Mouse (Mus musculus): ENCODE results near the gene Dmbt1. TPM values are rescaled to one million over a fixed set of nuclear protein-coding genes. Genes with fewer than 3 reads are reported as not detected.

The Dmbt1 gene
- 0.04 TPM in 1 of 2 replicates, not detected in the other for polyA plus RNA-seq (2016; fragmentation: Nextera tagmentation; extraction: Ambion mirVana)

DNA sequence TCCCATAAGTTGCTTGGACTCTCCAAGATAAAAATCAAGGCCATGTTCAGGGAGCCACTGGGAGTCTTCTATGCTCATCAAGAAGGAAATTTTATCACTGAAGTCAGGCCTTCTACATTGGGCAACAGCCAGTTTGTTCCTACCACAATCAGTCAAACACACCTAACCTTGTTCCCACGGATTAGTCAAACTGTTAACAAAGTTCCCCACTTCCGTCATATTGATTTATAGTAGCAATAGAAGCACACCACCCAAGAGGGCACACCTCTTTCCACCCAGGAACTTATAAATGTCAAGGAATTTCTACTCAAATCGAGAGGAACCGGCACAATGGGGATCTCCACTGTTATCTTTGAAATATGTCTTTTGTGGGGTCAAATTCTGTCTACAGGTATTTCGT, at the start of gene Dmbt1:
Dmbt1 (plus strand) TSS at position 299 of the 400 bp plus-strand sequence.
- Histone ChIP-seq H3K27me3 (ENCODE audit: insufficient read depth, poor library complexity, severe bottlenecking) (peaks cover 7% of the 10 kb centered on the region; the same call in 1 of the 2 replicates), H3K4me1 (0 out of 2 replicates have a peak, but pooled peaks cover 4% of the 10 kb centered on the region)
- WGBS = 81% methylated on average over 5 of the region's 5 CpGs

DNA sequence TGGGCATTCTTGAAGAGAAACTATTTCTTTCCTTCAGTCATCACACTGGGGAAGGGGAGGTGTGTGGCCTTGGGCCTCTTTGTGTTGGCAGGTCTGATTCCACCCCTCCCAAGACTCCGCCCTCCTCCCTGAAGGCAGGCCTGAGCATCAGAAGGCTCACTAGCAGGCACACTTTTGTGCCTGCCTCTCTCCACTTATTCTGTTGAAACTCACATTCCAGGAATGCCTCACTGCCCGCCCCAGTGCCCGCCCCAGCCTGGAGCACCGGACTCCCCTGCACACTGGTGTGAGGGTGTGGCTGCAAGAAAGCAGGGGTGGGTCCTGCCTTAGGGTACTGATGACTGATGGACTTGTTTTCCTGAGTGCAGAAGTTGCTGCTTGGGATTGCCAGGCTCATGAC, 49.5 kb upstream of the Dmbt1 start:
- Histone ChIP-seq H3K36me3 (no peaks in the 10 kb centered on the region), H3K9me3 (no peaks in the 10 kb centered on the region), H3K4me3 (no peak overlapping the region), H3K27me3 (ENCODE audit: insufficient read depth, poor library complexity, severe bottlenecking) (peaks cover 7% of the 10 kb centered on the region; the same call in 1 of the 2 replicates), H3K4me1 (peaks cover 47% of the 10 kb centered on the region), H3K27ac (peak overlapping the region; percentile 57)
- peak; percentile 87 for DNase-seq (ENCODE audit: low spot score)
- 22% methylated on average over 4 of the region's 4 CpGs for WGBS

More for the DNA sequence above, at the start of gene Dmbt1:
- Histone ChIP-seq H3K9me3 (no peaks in the 10 kb centered on the region), H3K27ac (no peak within 1 kb of the TSS), H3K4me3 (no peak within 1 kb of the TSS), H3K36me3 (no peaks in the 10 kb centered on the region)
- DNase-seq (ENCODE audit: low spot score) = no peak

DNA sequence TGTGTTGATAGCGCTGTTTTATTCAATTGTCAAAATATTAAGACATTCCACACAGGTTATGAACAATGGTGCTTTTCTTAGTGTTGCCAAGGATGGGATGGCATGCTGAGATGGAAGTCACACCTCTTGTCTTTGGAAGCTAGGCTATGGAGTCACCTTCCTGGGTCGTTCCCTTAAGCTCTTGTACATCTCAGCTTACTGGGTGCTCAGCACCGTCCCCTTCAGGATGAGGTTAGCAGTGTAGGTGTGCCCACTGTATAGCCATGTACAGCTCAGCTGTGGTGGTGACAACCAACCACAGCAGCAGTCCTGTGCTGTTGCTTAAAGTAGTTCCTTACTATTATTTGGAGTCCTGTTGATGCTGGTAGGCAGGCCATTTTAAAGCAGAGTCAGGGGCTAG, 49.0 kb upstream of the Dmbt1 start:
- H3K27ac ChIP-seq = peak overlapping the region; percentile 57

DNA sequence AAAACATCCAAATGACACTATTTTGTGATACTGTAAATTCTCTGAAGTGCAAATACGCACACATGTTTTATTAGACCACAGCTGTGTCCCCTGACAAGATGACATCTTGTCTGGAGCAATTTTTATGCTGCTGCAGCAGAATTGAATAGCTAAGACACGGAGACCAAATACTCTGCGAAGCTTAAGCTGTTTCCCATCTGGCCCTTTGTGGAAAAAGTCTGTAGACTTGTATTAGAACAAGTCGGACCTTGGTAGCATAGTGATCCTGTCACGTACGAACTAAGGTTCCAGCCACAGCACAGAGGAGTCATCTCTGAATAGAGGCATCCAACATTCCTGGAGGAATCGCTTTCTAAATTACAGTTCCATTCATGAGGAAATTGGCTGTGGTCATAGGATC, 47.6 kb upstream of the Dmbt1 start:
- WGBS = 91% methylated on average over 7 of the region's 7 CpGs
- DNase-seq (ENCODE audit: low spot score) = no peak
- Histone ChIP-seq H3K36me3 (no peaks in the 10 kb centered on the region), H3K4me1 (peaks cover 44% of the 10 kb centered on the region), H3K27ac (no peak overlapping the region), H3K4me3 (no peak overlapping the region), H3K9me3 (no peaks in the 10 kb centered on the region), H3K27me3 (ENCODE audit: insufficient read depth, poor library complexity, severe bottlenecking) (peaks cover 7% of the 10 kb centered on the region; the same call in 1 of the 2 replicates)

More for the DNA sequence above, 49.0 kb upstream of the Dmbt1 start:
- WGBS = 63% methylated on average over 3 of the region's 3 CpGs
- no peak for DNase-seq (ENCODE audit: low spot score)
- Histone ChIP-seq H3K4me1 (peaks cover 44% of the 10 kb centered on the region), H3K9me3 (no peaks in the 10 kb centered on the region), H3K36me3 (no peaks in the 10 kb centered on the region), H3K4me3 (no peak overlapping the region), H3K27me3 (ENCODE audit: insufficient read depth, poor library complexity, severe bottlenecking) (peaks cover 7% of the 10 kb centered on the region; the same call in 1 of the 2 replicates)

DNA sequence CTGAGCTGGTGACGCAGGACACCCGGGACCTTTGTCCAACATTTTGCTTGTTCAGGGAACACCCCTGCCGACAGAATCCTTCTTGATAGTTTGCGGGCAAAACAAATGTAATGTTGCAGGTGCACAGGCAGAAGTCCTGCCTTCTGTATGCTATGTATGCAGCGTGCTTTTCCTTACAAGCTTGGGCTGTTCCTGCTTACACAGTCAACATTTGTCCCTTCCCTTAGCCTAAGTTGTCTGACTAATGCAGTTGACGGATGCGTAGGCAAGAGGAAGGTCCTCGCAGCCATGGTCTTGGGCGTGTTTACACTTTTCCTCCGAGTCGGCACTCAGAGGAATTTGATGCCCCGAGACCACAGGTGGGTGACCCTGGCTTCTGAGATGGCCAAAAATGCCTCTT, 46.7 kb upstream of the Dmbt1 start:
- Histone ChIP-seq H3K4me1 (peaks cover 42% of the 10 kb centered on the region), H3K4me3 (no peak overlapping the region), H3K9me3 (no peaks in the 10 kb centered on the region), H3K36me3 (no peaks in the 10 kb centered on the region), H3K27ac (no peak overlapping the region), H3K27me3 (ENCODE audit: insufficient read depth, poor library complexity, severe bottlenecking) (peaks cover 3% of the 10 kb centered on the region; the same call in 1 of the 2 replicates)
- WGBS = 83% methylated on average over 12 of the region's 12 CpGs
- DNase-seq (ENCODE audit: low spot score) = no peak

DNA sequence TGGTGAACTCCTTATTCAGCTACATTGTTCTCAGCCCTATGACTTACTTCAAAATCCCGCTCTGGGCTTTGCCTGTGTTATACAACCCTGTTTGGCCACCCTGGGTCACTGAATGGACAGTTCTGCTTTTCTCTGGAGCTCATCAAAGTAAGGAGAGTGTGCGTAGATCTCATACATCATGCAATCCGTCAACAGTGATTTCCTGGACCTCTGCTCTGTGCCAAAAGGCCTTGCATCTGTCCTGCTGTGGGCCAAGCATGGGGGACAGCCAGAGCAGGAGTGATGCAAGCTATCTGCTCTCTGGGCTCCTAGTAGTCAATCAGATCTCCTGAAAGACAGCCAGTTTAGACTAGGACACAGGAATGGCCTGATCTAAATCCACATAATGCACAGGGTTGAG, 46.1 kb upstream of the Dmbt1 start:
- H3K36me3 ChIP-seq = no peaks in the 10 kb centered on the region
- no peak overlapping the region for H3K27ac ChIP-seq
- WGBS = 75% methylated on average over 3 of the region's 3 CpGs
- H3K9me3 ChIP-seq = no peaks in the 10 kb centered on the region
- no peak overlapping the region for H3K4me3 ChIP-seq
- H3K27me3 ChIP-seq (ENCODE audit: insufficient read depth, poor library complexity, severe bottlenecking) = no peaks in the 10 kb centered on the region
- H3K4me1 ChIP-seq = peaks cover 41% of the 10 kb centered on the region
- DNase-seq (ENCODE audit: low spot score) = no peak

DNA sequence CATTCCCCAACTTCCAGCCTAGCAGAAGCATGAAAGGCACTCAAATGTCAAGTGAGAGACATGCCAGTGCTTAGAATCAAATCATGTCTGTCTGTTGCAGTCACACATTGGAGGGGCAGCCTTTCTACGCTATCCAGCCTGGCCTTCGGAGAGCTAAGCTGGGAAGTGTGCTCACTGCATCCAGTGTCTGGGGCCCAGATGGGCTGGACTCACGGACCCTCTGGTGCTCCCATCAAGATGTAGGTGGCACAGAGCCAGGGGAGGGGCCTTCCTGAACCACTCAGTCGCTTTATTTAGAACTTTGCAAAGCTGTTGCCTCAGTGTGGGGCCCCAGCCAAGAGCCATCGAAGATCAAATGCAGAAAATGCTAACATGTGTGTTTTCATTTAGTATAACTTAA, 43.7 kb upstream of the Dmbt1 start:
- 0 out of 2 replicates have a peak overlapping the region, but pooled peaks have one; percentile 47 for H3K27ac ChIP-seq
- H3K36me3 ChIP-seq = no peaks in the 10 kb centered on the region
- 47% methylated on average over 5 of the region's 5 CpGs for WGBS
- H3K4me3 ChIP-seq = no peak overlapping the region
- DNase-seq (ENCODE audit: low spot score) = no peak
- H3K4me1 ChIP-seq = peaks cover 20% of the 10 kb centered on the region
- H3K27me3 ChIP-seq (ENCODE audit: insufficient read depth, poor library complexity, severe bottlenecking) = no peaks in the 10 kb centered on the region
- H3K9me3 ChIP-seq = no peaks in the 10 kb centered on the region

DNA sequence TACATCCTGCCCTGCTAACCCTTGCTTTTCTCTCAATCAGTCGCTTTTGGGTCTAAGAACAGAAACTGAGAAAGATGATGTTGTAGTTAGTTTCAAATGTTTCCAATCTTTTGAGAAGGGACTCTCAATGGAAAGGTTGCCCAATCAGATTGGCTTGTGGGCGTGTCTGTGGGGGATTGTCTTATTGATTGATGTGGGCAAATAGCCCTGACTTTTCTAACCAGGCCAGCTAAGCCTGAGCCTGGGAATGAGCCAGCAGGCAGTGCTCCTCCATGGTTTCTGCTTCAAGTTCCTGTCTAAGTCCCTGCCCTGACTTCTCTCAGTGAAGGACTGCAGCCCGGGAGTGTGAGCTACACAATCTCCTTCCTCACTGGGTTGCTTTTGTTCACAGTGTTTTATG, 42.5 kb upstream of the Dmbt1 start:
- WGBS = 58% methylated on average over 3 of the region's 3 CpGs
- no peak overlapping the region for H3K27ac ChIP-seq
- no peak overlapping the region for H3K4me3 ChIP-seq
- H3K4me1 ChIP-seq = peaks cover 11% of the 10 kb centered on the region
- H3K36me3 ChIP-seq = no peaks in the 10 kb centered on the region
- no peaks in the 10 kb centered on the region for H3K9me3 ChIP-seq
- no peak for DNase-seq (ENCODE audit: low spot score)
- H3K27me3 ChIP-seq (ENCODE audit: insufficient read depth, poor library complexity, severe bottlenecking) = no peaks in the 10 kb centered on the region

DNA sequence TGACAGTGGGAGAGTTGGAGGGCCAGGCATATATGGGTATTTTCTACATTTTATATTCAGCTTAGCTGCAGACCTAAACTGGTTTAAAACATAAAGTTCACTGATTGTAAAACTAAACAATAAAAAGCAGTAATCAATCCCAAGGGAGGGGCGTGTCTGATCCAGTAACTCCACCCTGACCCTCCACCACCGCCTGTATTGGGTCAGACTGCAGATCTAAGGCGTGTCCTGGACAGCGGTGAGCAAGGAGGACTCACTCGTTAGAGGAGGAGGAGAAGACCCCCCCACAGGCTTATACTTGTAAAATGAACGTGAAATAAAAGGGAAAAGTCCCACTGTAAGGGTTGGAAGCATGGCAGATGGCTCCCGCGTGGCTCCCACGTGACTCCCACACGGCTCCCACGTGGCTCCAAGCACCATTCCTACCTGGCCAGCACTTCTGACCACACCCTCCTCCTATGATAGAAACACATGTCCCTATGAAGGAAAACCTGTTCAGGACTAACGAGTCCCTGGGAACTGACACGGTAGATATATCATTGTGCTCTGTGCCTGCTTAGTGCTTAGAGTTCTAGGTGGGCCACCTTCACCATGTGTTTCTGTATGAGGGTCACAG, 40.6 kb upstream of the Dmbt1 start:
- Histone ChIP-seq H3K27me3 (ENCODE audit: insufficient read depth, poor library complexity, severe bottlenecking) (no peaks in the 10 kb centered on the region), H3K27ac (no peak overlapping the region), H3K4me3 (no peak overlapping the region), H3K4me1 (peaks cover 11% of the 10 kb centered on the region), H3K36me3 (no peaks in the 10 kb centered on the region), H3K9me3 (no peaks in the 10 kb centered on the region)
- 78% methylated on average over 13 of the region's 13 CpGs for WGBS
- no peak for DNase-seq (ENCODE audit: low spot score)

DNA sequence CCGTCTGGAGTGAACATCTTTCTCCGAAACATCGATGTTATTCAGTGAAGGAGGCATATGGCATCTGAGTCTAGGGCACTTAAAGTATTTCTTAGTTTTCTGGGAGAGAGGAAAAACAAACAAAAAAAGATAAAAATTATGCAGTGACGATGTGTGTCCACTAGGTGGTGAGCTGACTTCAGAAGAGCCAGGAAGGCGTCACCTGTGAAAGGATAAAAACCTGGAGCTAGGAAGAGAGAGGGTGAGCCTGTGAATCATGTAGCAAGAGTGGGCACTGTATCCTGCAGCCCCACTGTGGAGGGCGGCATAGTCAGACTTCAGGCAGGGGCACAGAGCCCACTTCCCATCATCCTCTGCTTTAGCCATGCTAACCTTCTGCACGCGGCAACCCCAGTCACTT, 37.9 kb upstream of the Dmbt1 start:
- Histone ChIP-seq H3K36me3 (no peaks in the 10 kb centered on the region), H3K27ac (no peak overlapping the region), H3K9me3 (no peaks in the 10 kb centered on the region), H3K27me3 (ENCODE audit: insufficient read depth, poor library complexity, severe bottlenecking) (no peaks in the 10 kb centered on the region), H3K4me3 (no peak overlapping the region), H3K4me1 (no peaks in the 10 kb centered on the region)
- no peak for DNase-seq (ENCODE audit: low spot score)
- WGBS = 44% methylated on average over 8 of the region's 8 CpGs

DNA sequence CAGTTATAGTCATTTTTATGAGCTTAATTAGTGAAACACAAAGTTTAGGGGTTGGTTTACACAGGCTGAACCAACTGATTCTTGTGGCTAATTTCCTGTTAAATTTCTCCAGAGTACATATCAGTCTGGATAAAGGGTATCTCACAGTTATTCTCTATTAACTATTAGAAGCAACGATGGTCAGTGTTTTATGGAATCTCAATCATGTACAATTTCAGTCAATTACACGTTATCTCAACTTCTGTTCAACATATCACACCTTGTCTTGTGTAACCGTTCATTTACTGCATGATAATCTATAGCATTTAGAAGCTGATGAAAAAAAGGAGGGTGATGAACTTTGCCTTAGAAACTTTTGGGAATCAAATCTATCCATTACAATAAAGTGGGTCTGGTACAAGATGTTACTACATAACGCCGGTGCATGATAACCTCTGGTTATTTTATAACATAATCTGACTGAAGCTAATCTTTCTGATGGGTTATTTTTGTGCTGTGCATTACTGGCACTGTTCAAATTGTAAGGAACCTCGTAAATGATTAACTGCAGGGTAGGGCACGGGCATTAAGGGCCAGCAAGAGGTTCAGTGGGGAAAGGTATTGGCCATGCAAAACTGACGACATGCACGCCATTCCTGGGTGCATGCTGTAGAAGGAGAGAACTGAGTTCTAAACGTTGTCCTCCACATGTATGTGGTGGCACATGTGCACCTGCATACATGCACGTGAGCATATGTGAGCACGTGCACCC, 29.7 kb upstream of the Dmbt1 start:
- Histone ChIP-seq H3K9me3 (peaks cover 6% of the 10 kb centered on the region), H3K4me1 (no peaks in the 10 kb centered on the region), H3K36me3 (no peaks in the 10 kb centered on the region), H3K4me3 (no peak overlapping the region), H3K27ac (no peak overlapping the region), H3K27me3 (ENCODE audit: insufficient read depth, poor library complexity, severe bottlenecking) (no peaks in the 10 kb centered on the region)
- 83% methylated on average over 12 of the region's 12 CpGs for WGBS
- no peak for DNase-seq (ENCODE audit: low spot score)

DNA sequence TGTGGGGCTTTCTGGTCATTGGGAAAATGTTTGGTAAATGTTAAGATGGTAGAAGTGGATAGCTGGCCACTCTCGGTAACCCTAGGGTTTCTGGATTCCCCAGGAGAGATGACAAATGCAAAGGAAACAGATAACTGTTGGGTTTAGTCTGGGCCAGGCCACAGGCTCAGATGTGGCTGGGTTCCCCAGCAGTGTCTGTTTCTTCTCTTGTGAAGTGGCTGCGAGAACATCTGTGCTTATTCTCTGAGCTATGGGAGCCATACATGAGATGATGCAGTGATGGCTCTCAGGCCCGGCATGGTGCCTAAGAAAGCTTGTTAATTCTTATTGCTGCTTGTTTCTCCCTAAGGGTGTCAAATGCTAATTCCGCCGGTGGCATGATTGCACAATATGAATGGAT, 27.8 kb upstream of the Dmbt1 start:
- peaks cover 10% of the 10 kb centered on the region for H3K9me3 ChIP-seq
- H3K4me1 ChIP-seq = no peaks in the 10 kb centered on the region
- no peaks in the 10 kb centered on the region for H3K36me3 ChIP-seq
- H3K27me3 ChIP-seq (ENCODE audit: insufficient read depth, poor library complexity, severe bottlenecking) = no peaks in the 10 kb centered on the region
- DNase-seq (ENCODE audit: low spot score) = no peak
- no peak overlapping the region for H3K4me3 ChIP-seq
- WGBS = 85% methylated on average over 5 of the region's 5 CpGs
- no peak overlapping the region for H3K27ac ChIP-seq

DNA sequence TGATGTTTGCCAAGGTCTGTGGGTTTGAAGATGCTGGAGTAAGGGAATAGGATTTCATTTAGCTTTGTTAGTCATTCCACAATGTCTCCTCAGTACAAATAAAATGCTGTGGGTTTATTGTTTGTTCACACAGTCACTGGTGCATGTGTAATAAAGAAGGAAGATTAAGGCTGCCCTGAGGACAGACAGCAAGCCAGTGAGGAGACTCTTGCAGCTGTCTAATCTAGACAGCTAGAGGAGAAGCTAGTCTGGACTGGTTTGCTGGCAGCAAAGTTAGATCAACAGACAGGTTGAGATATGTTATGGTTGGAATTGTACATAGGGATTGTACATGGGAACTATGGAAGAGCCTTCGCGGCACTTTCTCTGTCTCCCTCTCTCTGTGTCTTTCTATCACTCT, 24.6 kb upstream of the Dmbt1 start:
- H3K36me3 ChIP-seq = no peaks in the 10 kb centered on the region
- 91% methylated on average over 2 of the region's 2 CpGs for WGBS
- no peaks in the 10 kb centered on the region for H3K27me3 ChIP-seq (ENCODE audit: insufficient read depth, poor library complexity, severe bottlenecking)
- DNase-seq (ENCODE audit: low spot score) = no peak
- peaks cover 10% of the 10 kb centered on the region for H3K9me3 ChIP-seq
- H3K4me3 ChIP-seq = no peak overlapping the region
- no peaks in the 10 kb centered on the region for H3K4me1 ChIP-seq
- no peak overlapping the region for H3K27ac ChIP-seq
